Mouse (Mus musculus): ENCODE results near the gene Sgcg. TPM values are rescaled to one million over a fixed set of nuclear protein-coding genes. Genes with fewer than 3 reads are reported as not detected.

Sgcg gene
- under 1 TPM in 1 of 2 experiments, not detected in 1; 0.05 TPM for polyA plus RNA-seq (2012; fragmentation: generic; extraction: Trizol)

GRCm38 (mm10) chr14:61258352-61258751 lies at the start of gene Sgcg:
TSS of gene Sgcg (minus strand) at chr14:61258490.

Other genes starting within 250 kb of the Sgcg start
- gene Tnfrsf19, start 212.0 kb downstream of the Sgcg start, polyA plus RNA-seq (2012; fragmentation: generic; extraction: Trizol): not detected
- under 1 TPM; 0.05 to 0.20 TPM for gene Sacs, start 120.0 kb downstream of the Sgcg start, polyA plus RNA-seq (2012; fragmentation: generic; extraction: Trizol)
- gene Arl11, start 51.3 kb upstream of the Sgcg start, polyA plus RNA-seq (2012; fragmentation: generic; extraction: Trizol): under 1 TPM in 1 of 2 experiments, not detected in 1; 0.06 TPM
- 1 to 10 TPM; 3.9 to 6.4 TPM for gene Ebpl, start 101.9 kb upstream of the Sgcg start, polyA plus RNA-seq (2012; fragmentation: generic; extraction: Trizol)
- 1 to 10 TPM in 1 of 2 experiments, under 1 TPM in 1; 0.73 to 2.7 TPM for gene Kpna3, start 181.4 kb upstream of the Sgcg start, polyA plus RNA-seq (2012; fragmentation: generic; extraction: Trizol)